Mouse (Mus musculus): ENCODE results near the gene Polr3f. TPM values are rescaled to one million over a fixed set of nuclear protein-coding genes. Genes with fewer than 3 reads are reported as not detected.

The Polr3f gene
- 3.5 and 5.8 TPM in 2 replicates for polyA plus RNA-seq (2012; rRNA removed)
- polyA plus RNA-seq (2014; fragmentation: Nextera tagmentation; extraction: Ambion mirVana): 7.5 and 7.7 TPM in 2 replicates

DNA sequence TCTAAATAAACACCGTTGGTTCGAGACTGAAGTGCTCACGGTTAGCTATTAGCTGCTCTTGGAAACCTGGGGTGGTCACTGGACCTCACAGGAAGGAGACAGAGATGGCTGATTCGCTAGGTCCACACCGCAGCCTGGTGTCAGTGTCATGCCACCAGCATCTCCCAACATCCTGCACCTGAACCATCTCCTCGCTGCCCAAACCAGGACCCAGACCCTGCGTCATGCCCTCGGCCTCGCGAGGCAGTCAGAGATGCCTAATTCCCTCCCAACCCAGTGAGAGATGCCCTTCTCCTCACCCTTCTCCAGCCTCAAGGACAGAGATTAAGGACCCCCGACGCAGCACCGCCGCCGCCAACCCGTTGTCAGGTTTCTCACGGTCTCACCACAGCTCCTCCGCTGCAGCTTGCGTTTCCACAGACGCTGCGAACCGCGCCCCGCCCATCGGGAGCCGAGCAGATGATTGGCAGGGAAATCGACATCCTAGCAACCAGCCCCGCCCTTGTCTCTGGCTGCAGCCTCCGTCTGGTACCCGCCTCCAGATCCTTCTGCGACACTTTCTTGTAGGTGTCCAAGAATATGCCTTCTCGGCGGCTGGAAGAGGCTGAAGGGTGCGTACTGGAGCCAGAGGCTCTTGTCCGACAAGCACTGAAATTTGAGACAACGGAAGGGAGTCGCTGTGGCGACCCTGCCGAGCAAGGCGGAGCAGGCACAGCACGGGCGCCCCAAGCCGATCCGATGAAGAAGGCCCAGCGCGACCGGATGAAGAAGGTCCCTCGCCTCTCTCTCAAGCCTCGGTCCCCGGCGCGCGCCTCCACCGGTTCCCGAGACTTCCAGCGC lies at the start of gene Polr3f, which contains the start of gene Dzank1:
Gene Polr3f (plus strand): TSS at position 738 of the 840 bp plus-strand sequence.
Gene Dzank1 (minus strand): TSS at position 434 of the 840 bp plus-strand sequence.
- H3K4me2 ChIP-seq (ENCODE audit: low read depth): peak within 1 kb of the TSS; percentile 89
- peaks cover 8% of the 10 kb centered on the region for H3K27me3 ChIP-seq (ENCODE audit: control insufficient read depth, insufficient read depth, low read length)
- no peak within 1 kb of the TSS for H3K27ac ChIP-seq
- WGBS (ENCODE audit: insufficient replicate concordance): 1% methylated on average over 56 of the region's 56 CpGs
- TF ChIP-seq CTCF (IDR thresholded peaks at IDR 0.05; ENCODE audit: low read depth) (no peak), EP300 (IDR thresholded peaks at IDR 0.05; ENCODE audit: low read depth) (peak; percentile 39; the same call in 1 of the 2 replicates)
- DNase-seq (ENCODE audit: low read depth in 3 of 3, low spot score in 3 of 3) (peak; percentile 88 to 91 (median 88)), ATAC-seq (ENCODE audit: insufficient read depth) (peak; percentile 98)
- H3K4me3 ChIP-seq (ENCODE audit: insufficient read depth in 1 of 2, low read depth in 2 of 2, low read length in 2 of 2): peak within 1 kb of the TSS; percentile 76 to 89
- peak within 1 kb of the TSS; percentile 63 for H3K9ac ChIP-seq (replicated peaks)
- peaks cover 5 to 9% of the 10 kb centered on the region in 2 experiments; a peak in 3 of 4 replicates for H3K4me1 ChIP-seq (replicated peaks; ENCODE audit: control insufficient read depth in 2 of 2, insufficient read depth in 2 of 2, low read length in 1 of 2)
- peaks cover 5% of the 10 kb centered on the region; the same call in 1 of the 2 replicates for H3K36me3 ChIP-seq (replicated peaks; ENCODE audit: control insufficient read depth, insufficient read depth, low read depth)
- no peaks in the 10 kb centered on the region for H3K9me3 ChIP-seq (ENCODE audit: control insufficient read depth, low read length)

DNA sequence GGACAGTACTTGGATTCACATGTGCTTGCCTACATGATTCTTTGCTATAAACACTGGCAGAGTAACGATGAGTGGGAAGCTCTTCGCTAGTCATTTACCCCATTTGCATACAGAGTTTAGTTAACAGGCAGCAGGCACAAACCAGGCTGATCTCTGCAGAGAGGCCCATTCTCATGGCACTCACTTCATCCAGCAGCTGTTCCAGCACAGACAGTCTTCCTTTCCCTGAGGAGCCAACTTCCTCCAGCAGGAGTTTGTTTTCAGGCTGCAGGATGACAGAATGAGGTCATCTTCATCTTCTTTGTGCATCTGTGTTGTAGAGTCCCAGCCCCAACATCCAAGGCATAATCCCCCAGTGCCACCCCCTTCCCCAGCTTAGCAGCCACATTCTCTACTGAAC lies 48.1 kb upstream of the Polr3f start:
- Histone ChIP-seq H3K4me3 (ENCODE audit: insufficient read depth in 1 of 2, low read depth in 2 of 2, low read length in 2 of 2) (no peak overlapping the region), H3K4me1 (replicated peaks; ENCODE audit: control insufficient read depth in 2 of 2, insufficient read depth in 2 of 2, low read length in 1 of 2) (no peaks in the 10 kb centered on the region), H3K4me2 (ENCODE audit: low read depth) (no peak overlapping the region), H3K9me3 (ENCODE audit: control insufficient read depth, low read length) (no peaks in the 10 kb centered on the region), H3K27ac (no peak overlapping the region), H3K9ac (replicated peaks) (no peak overlapping the region), H3K36me3 (replicated peaks; ENCODE audit: control insufficient read depth, insufficient read depth, low read depth) (no peaks in the 10 kb centered on the region), H3K27me3 (ENCODE audit: control insufficient read depth, insufficient read depth, low read length) (no peaks in the 10 kb centered on the region)
- ATAC-seq (ENCODE audit: insufficient read depth) (no peak), DNase-seq (ENCODE audit: low read depth in 3 of 3, low spot score in 3 of 3) (no peak)
- 56% methylated on average over 2 of the region's 2 CpGs for WGBS (ENCODE audit: insufficient replicate concordance)
- TF ChIP-seq CTCF (IDR thresholded peaks at IDR 0.05; ENCODE audit: low read depth) (no peak), EP300 (IDR thresholded peaks at IDR 0.05; ENCODE audit: low read depth) (no peak)

DNA sequence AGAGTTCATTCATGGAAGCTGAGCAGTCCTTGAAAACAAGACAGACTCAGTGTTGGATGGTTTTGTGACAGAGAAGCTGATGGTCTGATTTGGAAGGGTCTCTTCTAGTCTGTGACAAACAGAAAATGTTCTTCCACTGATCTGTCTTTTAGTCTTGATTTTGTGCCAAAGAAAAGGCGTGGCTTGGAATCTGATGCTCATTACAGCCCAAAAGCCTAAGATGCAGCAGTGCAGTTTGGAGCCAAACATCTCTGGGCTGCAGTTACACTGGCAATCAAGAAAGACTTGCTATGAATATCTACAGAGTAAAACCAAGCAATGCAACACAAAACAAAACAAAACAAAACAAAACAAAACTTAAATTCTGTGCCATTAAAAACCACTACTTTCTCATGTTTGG lies 43.4 kb upstream of the Polr3f start:
- Histone ChIP-seq H3K4me3 (ENCODE audit: insufficient read depth in 1 of 2, low read depth in 2 of 2, low read length in 2 of 2) (no peak overlapping the region), H3K9me3 (ENCODE audit: control insufficient read depth, low read length) (no peaks in the 10 kb centered on the region), H3K4me2 (ENCODE audit: low read depth) (no peak overlapping the region), H3K9ac (replicated peaks) (no peak overlapping the region), H3K27me3 (ENCODE audit: control insufficient read depth, insufficient read depth, low read length) (no peaks in the 10 kb centered on the region), H3K27ac (no peak overlapping the region), H3K4me1 (replicated peaks; ENCODE audit: control insufficient read depth in 2 of 2, insufficient read depth in 2 of 2, low read length in 1 of 2) (no peaks in the 10 kb centered on the region), H3K36me3 (replicated peaks; ENCODE audit: control insufficient read depth, insufficient read depth, low read depth) (no peaks in the 10 kb centered on the region)
- DNase-seq (ENCODE audit: low read depth in 3 of 3, low spot score in 3 of 3): no peak
- 61% methylated on average over 1 of the region's 1 CpGs for WGBS (ENCODE audit: insufficient replicate concordance)
- no peak for ATAC-seq (ENCODE audit: insufficient read depth)
- TF ChIP-seq CTCF (IDR thresholded peaks at IDR 0.05; ENCODE audit: low read depth) (no peak), EP300 (IDR thresholded peaks at IDR 0.05; ENCODE audit: low read depth) (no peak)

DNA sequence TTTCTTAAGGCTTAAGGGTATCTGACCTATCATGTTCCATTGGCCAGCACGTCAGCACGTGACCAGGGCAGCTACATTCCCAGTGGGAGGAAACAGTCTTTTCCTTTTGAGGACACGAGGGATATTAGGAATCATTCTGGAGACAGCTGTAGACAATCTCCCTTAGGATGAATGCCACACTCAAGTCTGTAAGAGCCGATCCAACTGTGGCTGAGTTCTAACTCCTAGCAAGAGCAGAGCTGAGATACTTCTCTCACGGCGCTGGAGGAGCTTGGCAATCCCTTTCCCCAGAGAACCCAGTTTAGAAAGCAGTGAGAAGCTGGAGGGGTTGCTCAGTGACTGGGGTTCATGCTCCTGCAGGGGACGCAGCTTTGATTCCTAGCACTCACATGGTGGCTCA lies 42.1 kb upstream of the Polr3f start:
- H3K9ac ChIP-seq (replicated peaks): no peak overlapping the region
- no peaks in the 10 kb centered on the region for H3K27me3 ChIP-seq (ENCODE audit: control insufficient read depth, insufficient read depth, low read length)
- H3K4me2 ChIP-seq (ENCODE audit: low read depth): no peak overlapping the region
- H3K36me3 ChIP-seq (replicated peaks; ENCODE audit: control insufficient read depth, insufficient read depth, low read depth): no peaks in the 10 kb centered on the region
- 55% methylated on average over 7 of the region's 7 CpGs for WGBS (ENCODE audit: insufficient replicate concordance)
- no peaks in the 10 kb centered on the region for H3K4me1 ChIP-seq (replicated peaks; ENCODE audit: control insufficient read depth in 2 of 2, insufficient read depth in 2 of 2, low read length in 1 of 2)
- H3K4me3 ChIP-seq (ENCODE audit: insufficient read depth in 1 of 2, low read depth in 2 of 2, low read length in 2 of 2): no peak overlapping the region
- H3K27ac ChIP-seq: no peak overlapping the region
- no peak for DNase-seq (ENCODE audit: low read depth in 3 of 3, low spot score in 3 of 3)
- H3K9me3 ChIP-seq (ENCODE audit: control insufficient read depth, low read length): no peaks in the 10 kb centered on the region
- ATAC-seq (ENCODE audit: insufficient read depth): no peak
- TF ChIP-seq CTCF (IDR thresholded peaks at IDR 0.05; ENCODE audit: low read depth) (no peak), EP300 (IDR thresholded peaks at IDR 0.05; ENCODE audit: low read depth) (no peak)

DNA sequence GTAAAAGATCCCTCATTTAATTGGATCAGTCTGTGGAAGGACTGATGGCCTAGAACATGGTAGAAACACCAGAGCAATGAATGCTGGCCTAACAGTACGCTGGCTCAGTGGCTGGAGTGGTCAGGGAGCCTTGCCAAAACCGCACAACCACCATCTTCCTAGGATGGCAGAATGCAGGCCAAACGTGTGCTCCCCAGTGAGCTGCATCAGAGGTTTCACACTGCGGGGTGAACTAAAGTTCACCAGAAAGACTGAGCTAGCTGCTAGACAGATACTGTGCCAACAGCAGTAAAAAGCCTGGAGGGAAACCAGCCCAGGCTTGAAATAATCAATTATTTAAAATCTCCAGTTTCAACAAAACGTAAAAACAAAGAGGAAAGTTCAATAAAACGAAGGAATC lies 40.0 kb upstream of the Polr3f start:
- ATAC-seq (ENCODE audit: insufficient read depth): no peak
- 61% methylated on average over 6 of the region's 6 CpGs for WGBS (ENCODE audit: insufficient replicate concordance)
- Histone ChIP-seq H3K27ac (no peak overlapping the region), H3K9me3 (ENCODE audit: control insufficient read depth, low read length) (no peaks in the 10 kb centered on the region), H3K4me1 (replicated peaks; ENCODE audit: control insufficient read depth in 2 of 2, insufficient read depth in 2 of 2, low read length in 1 of 2) (no peaks in the 10 kb centered on the region), H3K4me2 (ENCODE audit: low read depth) (no peak overlapping the region), H3K9ac (replicated peaks) (no peak overlapping the region), H3K4me3 (ENCODE audit: insufficient read depth in 1 of 2, low read depth in 2 of 2, low read length in 2 of 2) (no peak overlapping the region), H3K27me3 (ENCODE audit: control insufficient read depth, insufficient read depth, low read length) (no peaks in the 10 kb centered on the region), H3K36me3 (replicated peaks; ENCODE audit: control insufficient read depth, insufficient read depth, low read depth) (no peaks in the 10 kb centered on the region)
- DNase-seq (ENCODE audit: low read depth in 3 of 3, low spot score in 3 of 3): no peak
- TF ChIP-seq CTCF (IDR thresholded peaks at IDR 0.05; ENCODE audit: low read depth): no peak
- TF ChIP-seq EP300 (IDR thresholded peaks at IDR 0.05; ENCODE audit: low read depth): no peak
